Comparison of ENCODE assay signal across 29 mouse cellular contexts in genomic region chr12:8273471-8274171, GRCm38 (mm10). TPM values are rescaled to one million over a fixed set of nuclear protein-coding genes. Genes with fewer than 3 reads are reported as not detected.
DNase-seq lines count a peak whose midpoint lies in the region; ATAC-seq lines count a peak whose summit lies in the region.
"Had no signal": no experiment of that assay in that cellular context is flagged by ENCODE, and none has a peak within 500 bp of the region (broad histone marks: within the 10 kb centered on the region; RNA-seq: fewer than 3 reads in every experiment).

No protein-coding gene starts in this region.

- ATAC-seq in heart, embryonic 12.5 days (ENCODE audit: insufficient number of reproducible peaks, low FRiP score), result 0 out of 2 replicates have a peak, but pooled peaks have one; percentile 15
- 0 out of 2 replicates have a peak, but pooled peaks have one; percentile 41 for ATAC-seq in liver, embryonic 11.5 days (replicated peaks; ENCODE audit: low FRiP score)
- ATAC-seq: activated CD4-positive, CD25-positive, alpha-beta regulatory T cell, adult 4 months; forebrain, embryonic 13.5 days; forebrain, embryonic 16.5 days had no signal

- H3K9ac ChIP-seq in heart, embryonic 12.5 days, result no peak overlapping the region
- H3K9ac ChIP-seq in liver, embryonic 11.5 days (ENCODE audit: low read depth, low read length), result no peak overlapping the region
- H3K9ac ChIP-seq: forebrain, embryonic 13.5 days; heart, embryonic 15.5 days; hindbrain, embryonic 12.5 days; hindbrain, embryonic 15.5 days had no signal

- peaks cover 17% of the 10 kb centered on the region for H3K4me1 ChIP-seq in heart, embryonic 12.5 days (replicated peaks)
- peaks cover 5% of the 10 kb centered on the region; the same call in 1 of the 2 replicates for H3K4me1 ChIP-seq in liver, embryonic 11.5 days (replicated peaks; ENCODE audit: control insufficient read depth, insufficient read depth, low read length)
- no peaks in the 10 kb centered on the region for H3K4me1 ChIP-seq in embryonic facial prominence, embryonic 10.5 days
- H3K4me1 ChIP-seq: forebrain, embryonic 10.5 days; forebrain, embryonic 13.5 days; hindbrain, embryonic 12.5 days; hindbrain, embryonic 15.5 days had no signal

- peak overlapping the region; percentile 68; the same call in 1 of the 2 replicates for H3K27ac ChIP-seq in heart, embryonic 12.5 days (ENCODE audit: poor library complexity, severe bottlenecking)
- no peak overlapping the region for H3K27ac ChIP-seq in liver, embryonic 11.5 days (ENCODE audit: low read depth, low read length)
- H3K27ac ChIP-seq in embryonic facial prominence, embryonic 10.5 days (replicated peaks), result no peak overlapping the region
- H3K27ac ChIP-seq: forebrain, embryonic 10.5 days; forebrain, embryonic 13.5 days; heart, embryonic 15.5 days; hindbrain, embryonic 12.5 days; hindbrain, embryonic 15.5 days had no signal

- no peaks in the 10 kb centered on the region for H3K9me3 ChIP-seq in heart, embryonic 12.5 days (replicated peaks)
- no peaks in the 10 kb centered on the region for H3K9me3 ChIP-seq in liver, embryonic 11.5 days (ENCODE audit: control insufficient read depth, low read length)
- H3K9me3 ChIP-seq in embryonic facial prominence, embryonic 10.5 days, result no peaks in the 10 kb centered on the region
- H3K9me3 ChIP-seq: forebrain, embryonic 10.5 days; forebrain, embryonic 13.5 days; heart, embryonic 15.5 days; hindbrain, embryonic 12.5 days; hindbrain, embryonic 15.5 days had no signal

- H3K27me3 ChIP-seq in heart, embryonic 12.5 days (replicated peaks), result no peaks in the 10 kb centered on the region
- no peaks in the 10 kb centered on the region for H3K27me3 ChIP-seq in liver, embryonic 11.5 days (replicated peaks; ENCODE audit: control insufficient read depth, insufficient read depth, low read length)
- H3K27me3 ChIP-seq in embryonic facial prominence, embryonic 10.5 days (replicated peaks; ENCODE audit: low read depth, poor library complexity, severe bottlenecking), result no peaks in the 10 kb centered on the region
- H3K27me3 ChIP-seq: forebrain, embryonic 13.5 days; heart, embryonic 15.5 days; hindbrain, embryonic 12.5 days; hindbrain, embryonic 15.5 days had no signal

- DNase-seq in heart, adult 11 months, result peak; percentile 85
- no peak for DNase-seq in heart, adult 8-10 months (ENCODE audit: low spot score)
- DNase-seq in heart, postnatal 4 days, result no peak
- DNase-seq in liver, embryonic 11.5 days (ENCODE audit: low spot score), result no peak
- DNase-seq in liver, result no peak
- DNase-seq in thymus, postnatal 25 days, result no peak
- DNase-seq in embryonic facial prominence, embryonic 10.5 days (ENCODE audit: low spot score), result no peak
- DNase-seq: adrenal gland, adult 8-10 months; adrenal gland, postnatal 25 days; cerebellum, adult 11-12 months; cerebellum, adult 8-10 months; cerebellum, postnatal 10 days; cerebellum, postnatal 36 days; embryo, embryonic 11 days; gastrocnemius, postnatal 10 days; gastrocnemius, postnatal 36 days; heart, postnatal 10 days; kidney, adult 11 months had no signal

- whole genome bisulfite sequencing in heart, embryonic 12.5 days, result 57% methylated on average over 6 of the region's 6 CpGs
- 93% methylated on average over 6 of the region's 6 CpGs for WGBS in liver, embryonic 11.5 days
- WGBS in embryonic facial prominence, embryonic 10.5 days, result 94% methylated on average over 6 of the region's 6 CpGs

- H3K4me3 ChIP-seq in heart, embryonic 12.5 days, result no peak overlapping the region
- H3K4me3 ChIP-seq in liver, embryonic 11.5 days (ENCODE audit: low read depth, low read length), result no peak overlapping the region
- H3K4me3 ChIP-seq in embryonic facial prominence, embryonic 10.5 days, result no peak overlapping the region
- H3K4me3 ChIP-seq: forebrain, embryonic 10.5 days; forebrain, embryonic 13.5 days; heart, embryonic 15.5 days; hindbrain, embryonic 12.5 days; hindbrain, embryonic 15.5 days had no signal

- peaks cover 15% of the 10 kb centered on the region for H3K36me3 ChIP-seq in heart, embryonic 12.5 days
- no peaks in the 10 kb centered on the region for H3K36me3 ChIP-seq in liver, embryonic 11.5 days (ENCODE audit: control insufficient read depth, insufficient read depth, low read length)
- H3K36me3 ChIP-seq in embryonic facial prominence, embryonic 10.5 days (replicated peaks), result peaks cover 9% of the 10 kb centered on the region; the same call in 1 of the 2 replicates
- H3K36me3 ChIP-seq: heart, embryonic 15.5 days; hindbrain, embryonic 12.5 days; hindbrain, embryonic 15.5 days had no signal

- no peak overlapping the region for H3K4me2 ChIP-seq in heart, embryonic 12.5 days
- H3K4me2 ChIP-seq in liver, embryonic 11.5 days, result no peak overlapping the region
- H3K4me2 ChIP-seq: forebrain, embryonic 13.5 days; heart, embryonic 15.5 days; hindbrain, embryonic 12.5 days; hindbrain, embryonic 15.5 days had no signal

RNA-seq across cellular contexts. Expression of gene Gdf7, which starts 28.1 kb away (rescaled TPM):
- total RNA-seq in heart, adult 8-10 months (2022), result under 1 TPM; 0.37 to 0.78 (median 0.38) TPM
- polyA plus RNA-seq in heart, embryonic 12.5 days (2016; fragmentation: Nextera tagmentation; extraction: Ambion mirVana), result 0.24 and 0.27 TPM in 2 replicates
- total RNA-seq in heart, postnatal 4 days (2021), result under 1 TPM; 0.19 to 0.25 TPM
- not detected in 2 replicates for polyA plus RNA-seq in liver, embryonic 11.5 days (2014; fragmentation: Nextera tagmentation; extraction: Ambion mirVana)
- 0.10 and 0.17 TPM in 2 replicates for polyA plus RNA-seq in embryonic facial prominence, embryonic 10.5 days (2016; fragmentation: Nextera tagmentation; extraction: Ambion mirVana)
- total RNA-seq: adrenal gland, postnatal 25 days; gastrocnemius, adult 18-20 months; gastrocnemius, postnatal 10 days; gastrocnemius, postnatal 36 days; granulocyte monocyte progenitor cell, adult 5-6 weeks; hematopoietic stem cell, adult 5-6 weeks had no signal
- polyA plus RNA-seq: activated CD4-positive, CD25-positive, alpha-beta regulatory T cell, adult 4 months; forebrain, embryonic 10.5 days; forebrain, embryonic 13.5 days; forebrain, embryonic 16.5 days; heart, embryonic 15.5 days had no signal

RNA-seq across cellular contexts. Expression of gene Hs1bp3, which starts 39.6 kb away (rescaled TPM):
- 10 to 100 TPM; 13.9 to 20.3 (median 17.1) TPM for total RNA-seq in heart, adult 8-10 months (2022)
- polyA plus RNA-seq in heart, embryonic 12.5 days (2016; fragmentation: Nextera tagmentation; extraction: Ambion mirVana), result 16.5 and 18.3 TPM in 2 replicates
- 10 to 100 TPM in 1 of 2 experiments, 1 to 10 TPM in 1; 7.2 to 11.0 TPM for total RNA-seq in heart, postnatal 4 days (2021)
- 8.6 and 8.8 TPM in 2 replicates for polyA plus RNA-seq in liver, embryonic 11.5 days (2014; fragmentation: Nextera tagmentation; extraction: Ambion mirVana)
- 17.9 and 18.8 TPM in 2 replicates for polyA plus RNA-seq in embryonic facial prominence, embryonic 10.5 days (2016; fragmentation: Nextera tagmentation; extraction: Ambion mirVana)
